Mouse (Mus musculus) embryonic facial prominence, embryonic 14.5 days (tissue): ENCODE results near the gene Klk6. TPM values are rescaled to one million over a fixed set of nuclear protein-coding genes. Genes with fewer than 3 reads are reported as not detected.

Experiments
- ATAC-seq: fragments of 200-750 bp; cut with Nextera tagmentation; 2 replicates; pipeline ENCODE4 v1.8.0; 2017; ENCODE audit warnings: low read depth, moderate number of reproducible peaks, moderate TSS enrichment
- DNase-seq: peaks from one replicate; pipeline ENCODE4 v3.0.0-alpha.2; 2015; ENCODE audit warnings: low spot score
- H3K27ac ChIP-seq: fragments of 300-500 bp; sonication (generic); replicated peaks from 2 replicates; pipeline ENCODE4 v1.5.1; 2014; ENCODE audit warnings: low read depth, mild to moderate bottlenecking, low read length, moderate library complexity
- H3K27me3 ChIP-seq: fragments of 300-500 bp; sonication (generic); replicated peaks from 2 replicates; pipeline ENCODE4 v1.6.1; 2014; ENCODE audit warnings: low read length; ENCODE audit not compliant: control insufficient read depth, insufficient read depth
- H3K36me3 ChIP-seq: fragments of 300-500 bp; sonication (generic); 2 replicates; pipeline ENCODE4 v1.6.1; 2014; ENCODE audit warnings: low read length, mixed read lengths; ENCODE audit not compliant: control insufficient read depth, insufficient read depth
- H3K4me1 ChIP-seq: fragments of 300-500 bp; sonication (generic); 2 replicates; pipeline ENCODE4 v1.6.1; 2014; ENCODE audit warnings: antibody characterized with exemption, low read length; ENCODE audit not compliant: control insufficient read depth, insufficient read depth
- H3K4me2 ChIP-seq: fragments of 300-500 bp; sonication (generic); 2 replicates; pipeline ENCODE4 v1.6.1; 2014; ENCODE audit warnings: low read depth, mild to moderate bottlenecking, low read length, moderate library complexity, mixed read lengths
- H3K4me3 ChIP-seq: fragments of 300-500 bp; sonication (generic); 2 replicates; pipeline ENCODE4 v1.5.1; 2014; ENCODE audit warnings: low read depth, mild to moderate bottlenecking, low read length
- H3K9ac ChIP-seq: fragments of 300-500 bp; sonication (generic); 2 replicates; pipeline ENCODE4 v1.6.1; 2014; ENCODE audit warnings: low read depth, mild to moderate bottlenecking, low read length, moderate library complexity, mixed read lengths
- H3K9me3 ChIP-seq: fragments of 300-500 bp; sonication (generic); 2 replicates; pipeline ENCODE4 v1.6.1; 2016; ENCODE audit warnings: low read length; ENCODE audit not compliant: control insufficient read depth
- WGBS: fragments of 180-500 bp; shearing (Covaris S2); extraction: QIAGEN DNeasy Blood & Tissue Kit; methylation state at CpG from one replicate; pipeline ENCODE4 v1.1.7; 2014; 5-methylcytosine and 5-hydroxymethylcytosine counted together
- polyA plus RNA-seq: library from polyadenylated mRNA; unstranded; fragments of >200 nt; fragmentation: Nextera tagmentation; extraction: Ambion mirVana; gene quantifications from 2 replicates; pipeline ENCODE4 v1.2.1, GENCODE M21; 2014

Klk6 gene
- polyA plus RNA-seq, 1 experiment from 2014 or later = 0.42 TPM

DNA sequence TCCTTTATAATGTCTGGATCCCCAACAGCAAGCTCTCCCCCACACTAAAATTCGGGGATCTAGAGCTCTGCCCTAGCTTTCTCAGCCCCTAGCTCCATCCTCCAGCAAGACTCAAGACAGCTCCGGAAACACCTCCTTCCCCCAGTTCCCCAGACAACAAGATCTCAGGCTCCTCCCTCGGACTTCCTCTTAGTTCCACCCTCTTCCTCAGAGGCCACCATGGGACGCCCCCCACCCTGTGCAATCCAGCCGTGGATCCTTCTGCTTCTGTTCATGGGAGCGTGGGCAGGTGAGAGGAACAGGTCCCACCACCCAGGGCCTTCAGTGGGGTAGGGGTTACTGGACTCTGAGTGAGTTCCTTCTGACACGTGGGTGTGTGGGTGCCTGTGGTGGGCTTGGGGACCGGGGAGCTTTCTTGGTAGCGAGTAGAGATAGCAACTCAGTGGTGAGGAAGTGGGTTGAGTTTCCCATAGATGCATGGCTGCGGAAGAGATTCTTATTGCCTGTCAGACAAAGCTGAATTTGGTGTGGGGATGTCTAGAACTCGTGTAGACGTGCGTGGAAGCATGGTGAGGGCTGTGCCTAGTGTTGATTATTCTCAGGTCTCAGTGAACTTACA is 26.3 kb upstream of the Klk6 start:
- 38% methylated on average over 13 of the region's 13 CpGs for WGBS
- Histone ChIP-seq H3K4me3 (peak overlapping the region; percentile 51), H3K27ac (no peak overlapping the region), H3K9me3 (no peaks in the 10 kb centered on the region), H3K4me1 (no peaks in the 10 kb centered on the region), H3K36me3 (no peaks in the 10 kb centered on the region), H3K4me2 (peak overlapping the region; percentile 78), H3K27me3 (peaks cover 16% of the 10 kb centered on the region), H3K9ac (peak overlapping the region; percentile 51)
- DNase-seq (peak; percentile 19), ATAC-seq (no peak)

DNA sequence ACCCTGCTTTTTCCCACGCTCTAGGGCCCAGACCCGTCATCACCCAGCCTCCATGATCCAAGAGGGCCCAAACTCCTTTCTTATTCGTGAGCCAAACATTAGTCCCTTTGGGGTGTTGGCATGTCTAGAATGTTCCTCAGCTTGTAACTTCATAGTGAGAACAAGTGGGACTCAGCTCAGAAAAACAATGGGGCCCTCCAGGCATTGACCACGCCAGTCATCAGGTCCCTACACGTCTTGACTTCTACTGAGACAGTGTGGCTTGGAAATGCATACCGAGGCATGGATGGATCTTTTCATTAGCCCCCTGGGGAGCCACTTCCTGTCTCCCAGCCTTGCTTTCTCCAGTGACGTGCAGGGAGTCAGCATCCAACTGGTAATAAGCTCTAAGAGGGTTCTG is 24.4 kb upstream of the Klk6 start:
- Histone ChIP-seq H3K36me3 (no peaks in the 10 kb centered on the region), H3K4me3 (no peak overlapping the region), H3K9me3 (no peaks in the 10 kb centered on the region), H3K4me1 (no peaks in the 10 kb centered on the region), H3K9ac (no peak overlapping the region), H3K27me3 (peaks cover 16% of the 10 kb centered on the region), H3K4me2 (no peak overlapping the region), H3K27ac (no peak overlapping the region)
- no peak for ATAC-seq
- 62% methylated on average over 7 of the region's 7 CpGs for WGBS
- no peak for DNase-seq

GRCm38 (mm10) chr7:43810994-43811393 is 13.3 kb upstream of the Klk6 start, which contains the start of gene Klk7:
Klk7 (plus strand) TSS chr7:43811294.
- no peak for DNase-seq
- Histone ChIP-seq H3K4me1 (no peaks in the 10 kb centered on the region), H3K27ac (no peak within 1 kb of the TSS), H3K4me3 (no peak within 1 kb of the TSS), H3K4me2 (no peak within 1 kb of the TSS), H3K9ac (no peak within 1 kb of the TSS), H3K27me3 (no peaks in the 10 kb centered on the region), H3K9me3 (no peaks in the 10 kb centered on the region), H3K36me3 (no peaks in the 10 kb centered on the region)
- no peak for ATAC-seq
- WGBS = 51% methylated on average over 4 of the region's 5 CpGs

DNA sequence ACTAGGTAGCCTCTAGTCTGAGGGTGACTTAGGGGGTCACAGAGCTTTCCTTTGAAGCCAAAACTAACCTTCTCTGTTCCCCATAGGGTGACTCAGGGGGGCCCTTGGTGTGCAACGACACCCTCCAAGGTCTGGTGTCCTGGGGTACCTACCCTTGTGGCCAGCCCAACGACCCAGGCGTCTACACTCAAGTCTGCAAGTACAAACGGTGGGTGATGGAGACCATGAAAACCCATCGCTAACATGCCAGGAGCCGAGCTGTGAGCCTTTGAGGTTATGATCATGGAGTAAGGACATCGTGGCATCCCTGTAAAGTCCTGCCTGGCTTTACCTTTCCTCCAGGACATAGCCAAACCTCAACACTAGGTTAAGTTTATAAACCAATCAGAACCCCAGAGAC is 9.1 kb upstream of the Klk6 start:
- ATAC-seq (no peak), DNase-seq (no peak)
- Histone ChIP-seq H3K4me3 (no peak overlapping the region), H3K4me1 (no peaks in the 10 kb centered on the region), H3K9me3 (no peaks in the 10 kb centered on the region), H3K27ac (no peak overlapping the region), H3K36me3 (no peaks in the 10 kb centered on the region), H3K27me3 (no peaks in the 10 kb centered on the region), H3K9ac (no peak overlapping the region), H3K4me2 (no peak overlapping the region)
- WGBS = 88% methylated on average over 7 of the region's 7 CpGs

DNA sequence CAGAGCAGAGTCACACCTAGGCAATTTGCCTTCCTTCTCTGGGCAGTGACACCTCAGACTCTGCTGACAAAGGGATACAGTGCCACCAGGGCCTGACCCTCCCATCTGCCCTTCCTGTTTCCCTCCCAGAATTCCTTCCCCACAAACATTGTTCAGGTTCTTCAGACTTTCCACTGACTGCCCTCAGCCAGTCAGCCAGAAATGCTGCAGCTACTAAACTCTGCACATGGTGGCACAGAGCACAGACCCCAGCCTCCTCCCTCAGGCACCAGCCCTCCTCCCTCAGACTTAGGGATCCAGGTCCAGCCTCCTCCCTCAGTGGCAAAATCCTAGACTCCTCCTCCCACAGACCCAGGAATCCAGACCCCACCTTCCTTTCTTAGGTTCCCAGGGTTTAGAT is 7.6 kb upstream of the Klk6 start:
- H3K9me3 ChIP-seq = no peaks in the 10 kb centered on the region
- no peak overlapping the region for H3K4me3 ChIP-seq
- no peaks in the 10 kb centered on the region for H3K36me3 ChIP-seq
- H3K27me3 ChIP-seq = no peaks in the 10 kb centered on the region
- ATAC-seq = no peak
- no peak overlapping the region for H3K27ac ChIP-seq
- H3K9ac ChIP-seq = no peak overlapping the region
- H3K4me1 ChIP-seq = no peaks in the 10 kb centered on the region
- DNase-seq = no peak
- no peak overlapping the region for H3K4me2 ChIP-seq

DNA sequence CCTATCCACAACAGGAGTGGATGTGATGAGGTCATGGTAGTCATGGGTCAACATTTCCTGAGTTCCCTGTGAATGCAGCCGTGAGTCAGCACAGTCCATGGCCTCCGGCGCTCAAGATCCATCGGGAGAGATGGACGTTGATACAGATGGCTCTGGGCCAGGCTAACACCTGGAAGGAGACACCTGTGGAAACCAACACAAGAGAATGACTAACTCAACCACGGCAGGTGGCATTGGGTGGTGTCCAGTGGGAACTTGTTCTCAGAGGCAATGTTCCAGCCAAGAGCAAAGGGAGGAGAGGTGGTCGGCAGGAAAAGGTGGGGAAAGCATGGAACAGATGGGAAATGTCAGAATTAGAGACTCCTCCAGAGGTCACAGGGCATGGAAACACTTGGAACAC is 2.7 kb upstream of the Klk6 start:
- WGBS = 90% methylated on average over 7 of the region's 7 CpGs
- H3K4me2 ChIP-seq = no peak overlapping the region
- DNase-seq = no peak
- no peaks in the 10 kb centered on the region for H3K4me1 ChIP-seq
- no peak overlapping the region for H3K27ac ChIP-seq
- ATAC-seq = no peak
- no peaks in the 10 kb centered on the region for H3K9me3 ChIP-seq
- H3K9ac ChIP-seq = no peak overlapping the region
- H3K27me3 ChIP-seq = no peaks in the 10 kb centered on the region
- no peaks in the 10 kb centered on the region for H3K36me3 ChIP-seq
- no peak overlapping the region for H3K4me3 ChIP-seq

DNA sequence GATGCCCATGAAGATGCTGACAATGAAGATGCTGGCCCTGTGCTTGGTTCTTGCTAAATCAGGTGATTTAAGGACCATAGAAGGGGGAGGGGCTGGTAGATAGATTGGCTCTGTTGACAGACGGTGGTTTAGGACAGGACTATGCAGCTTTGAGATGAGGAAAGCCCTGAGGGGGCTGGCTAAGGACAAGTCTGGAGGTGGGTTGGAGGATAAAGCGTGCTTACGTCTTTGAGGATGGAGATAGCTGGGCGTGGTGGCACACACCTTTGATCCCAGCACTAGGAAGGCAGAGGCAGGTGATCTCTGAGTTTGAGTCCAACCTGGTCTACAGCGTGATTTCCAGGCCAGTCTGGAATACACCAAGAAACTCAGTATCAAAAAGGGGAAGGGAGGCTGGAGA is 1.8 kb downstream of the Klk6 start:
- Histone ChIP-seq H3K4me2 (no peak overlapping the region), H3K9me3 (no peaks in the 10 kb centered on the region), H3K27me3 (no peaks in the 10 kb centered on the region), H3K9ac (no peak overlapping the region), H3K4me1 (no peaks in the 10 kb centered on the region), H3K4me3 (no peak overlapping the region), H3K36me3 (no peaks in the 10 kb centered on the region), H3K27ac (no peak overlapping the region)
- DNase-seq (no peak), ATAC-seq (no peak)
- WGBS = 85% methylated on average over 5 of the region's 5 CpGs

DNA sequence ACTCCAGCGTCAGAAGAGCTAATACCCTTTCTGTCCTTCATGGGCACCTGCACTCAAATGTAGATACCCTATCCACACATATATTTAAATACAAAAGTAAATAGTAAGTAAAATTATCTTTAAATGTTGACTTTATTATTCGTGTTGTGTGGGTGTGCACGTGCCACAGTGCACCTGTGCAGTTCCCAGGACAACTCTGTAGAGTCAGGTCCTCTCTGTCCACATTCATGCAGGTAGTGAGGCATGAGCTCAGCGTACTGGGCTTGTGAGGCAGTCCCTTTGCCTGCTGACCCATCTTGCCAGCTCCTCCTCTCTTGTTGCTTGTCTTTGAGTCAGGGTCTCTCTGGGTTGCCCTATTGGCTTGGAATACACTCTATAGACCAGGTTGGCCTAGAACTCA is 3.4 kb downstream of the Klk6 start:
- H3K27me3 ChIP-seq = no peaks in the 10 kb centered on the region
- no peaks in the 10 kb centered on the region for H3K9me3 ChIP-seq
- no peak for ATAC-seq
- no peak overlapping the region for H3K27ac ChIP-seq
- 82% methylated on average over 4 of the region's 4 CpGs for WGBS
- no peak overlapping the region for H3K4me2 ChIP-seq
- DNase-seq = no peak
- H3K36me3 ChIP-seq = no peaks in the 10 kb centered on the region
- H3K4me3 ChIP-seq = no peak overlapping the region
- no peaks in the 10 kb centered on the region for H3K4me1 ChIP-seq
- no peak overlapping the region for H3K9ac ChIP-seq

GRCm38 (mm10) chr7:43829006-43829405 is 4.7 kb downstream of the Klk6 start:
- H3K4me2 ChIP-seq = no peak overlapping the region
- DNase-seq (no peak), ATAC-seq (no peak)
- H3K9ac ChIP-seq = no peak overlapping the region
- no peaks in the 10 kb centered on the region for H3K36me3 ChIP-seq
- WGBS = 85% methylated on average over 8 of the region's 8 CpGs
- no peaks in the 10 kb centered on the region for H3K9me3 ChIP-seq
- H3K27ac ChIP-seq = no peak overlapping the region
- H3K4me1 ChIP-seq = no peaks in the 10 kb centered on the region
- H3K27me3 ChIP-seq = no peaks in the 10 kb centered on the region
- H3K4me3 ChIP-seq = no peak overlapping the region
